Mouse (Mus musculus) thymus, adult 2 months (tissue): ENCODE data around the gene Pax5. TPM values are rescaled to one million over a fixed set of nuclear protein-coding genes. Genes with fewer than 3 reads are reported as not detected.

ENCODE experiments used
- DNase-seq: peaks from one replicate; pipeline ENCODE4 v3.0.0; 2021
- H3K27ac ChIP-seq: fragments of 200-500 bp; 2 replicates; pipeline ENCODE4 v1.5.1; 2012; ENCODE audit warnings: low read length, control low read depth; ENCODE audit not compliant: control insufficient read depth, insufficient read depth
- H3K27me3 ChIP-seq: fragments of 200-500 bp; 2 replicates; pipeline ENCODE4 v1.6.1; 2012; ENCODE audit warnings: mild to moderate bottlenecking, low read length, moderate library complexity, mixed read lengths; ENCODE audit not compliant: control insufficient read depth, insufficient read depth
- H3K36me3 ChIP-seq: fragments of 200-500 bp; 2 replicates; pipeline ENCODE4 v1.6.1; 2012; ENCODE audit warnings: mild to moderate bottlenecking, low read length, moderate library complexity; ENCODE audit not compliant: control insufficient read depth, insufficient read depth
- H3K4me1 ChIP-seq: fragments of 200-500 bp; replicated peaks from 2 replicates; pipeline ENCODE4 v1.6.1; 2012; ENCODE audit warnings: low read length; ENCODE audit not compliant: control insufficient read depth, insufficient read depth
- H3K4me3 ChIP-seq: fragments of 200-500 bp; 2 replicates; pipeline ENCODE4 v1.5.1; 2012; ENCODE audit warnings: mild to moderate bottlenecking, low read length, control low read depth, moderate library complexity; ENCODE audit not compliant: control insufficient read depth, insufficient read depth
- CTCF ChIP-seq: fragments of 200-500 bp; IDR thresholded peaks from 2 replicates; pipeline ENCODE4 v1.5.1; 2012; ENCODE audit warnings: mild to moderate bottlenecking, control low read depth, low read length, moderate library complexity, borderline replicate concordance; ENCODE audit not compliant: control insufficient read depth, poor library complexity, insufficient read depth; ENCODE audit errors: extremely low read depth
- POLR2A ChIP-seq: fragments of 200-500 bp; IDR thresholded peaks from 2 replicates; pipeline ENCODE4 v1.6.1; 2012; ENCODE audit warnings: mild to moderate bottlenecking, low read length, control low read depth, moderate library complexity; ENCODE audit not compliant: control insufficient read depth, poor library complexity, insufficient read depth; ENCODE audit errors: extremely low read depth
- WGBS: fragments of 180-500 bp; shearing (Covaris S2); methylation state at CpG from one replicate; pipeline ENCODE4 v1.1.7; 2018; 5-methylcytosine and 5-hydroxymethylcytosine counted together
- polyA plus RNA-seq: library from polyadenylated mRNA; depleted of rRNA; stranded (reverse); fragments of >200 nt; gene quantifications from 2 replicates; pipeline ENCODE4 v1.2.3, GENCODE M21; 2012

Gene Pax5
- polyA plus RNA-seq, 1 experiment = 2.7 TPM

DNA sequence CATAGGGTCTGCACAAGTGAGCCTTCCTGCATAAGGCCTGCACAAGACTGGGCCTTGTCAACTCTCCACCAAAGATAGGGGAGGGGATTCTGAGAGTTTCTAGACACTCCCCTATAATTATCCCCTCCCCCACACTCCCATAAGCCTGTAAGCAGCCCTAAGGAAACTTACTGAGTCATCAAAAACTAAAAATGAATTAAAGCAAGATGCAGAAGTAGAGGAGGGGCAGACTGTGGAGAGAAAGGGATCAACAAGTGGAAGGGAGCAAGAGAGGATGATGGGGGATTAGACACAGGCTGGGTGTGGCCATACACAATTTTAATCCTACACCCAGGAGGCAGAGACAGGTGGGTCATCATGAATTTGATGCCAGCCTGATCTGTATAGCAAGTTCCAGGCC, 82.4 kb downstream of the Pax5 start:
- H3K27me3 ChIP-seq = no peaks in the 10 kb centered on the region
- no peak overlapping the region for H3K27ac ChIP-seq
- H3K36me3 ChIP-seq = no peaks in the 10 kb centered on the region
- no peaks in the 10 kb centered on the region for H3K4me1 ChIP-seq
- TF ChIP-seq POLR2A (no peak), CTCF (no peak)
- DNase-seq = no peak
- no peak overlapping the region for H3K4me3 ChIP-seq

DNA sequence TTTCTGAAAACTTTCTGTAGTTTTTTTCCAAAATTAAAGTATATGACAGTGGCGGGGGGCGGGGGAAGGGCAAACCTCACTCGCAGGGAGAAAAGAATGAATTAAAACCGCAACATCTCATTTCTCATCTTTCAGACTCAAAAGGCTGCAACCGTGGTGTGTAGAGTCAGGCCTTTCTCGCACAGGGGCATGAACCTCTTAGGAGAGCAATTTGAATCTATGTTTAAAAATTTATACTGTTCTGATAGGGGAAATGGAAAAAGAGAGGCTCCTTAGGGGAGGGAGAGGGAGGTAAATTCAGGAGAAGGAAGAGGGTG, 85.2 kb downstream of the Pax5 start:
- Histone ChIP-seq H3K36me3 (no peaks in the 10 kb centered on the region), H3K4me1 (no peaks in the 10 kb centered on the region), H3K27ac (no peak overlapping the region), H3K27me3 (no peaks in the 10 kb centered on the region), H3K4me3 (no peak overlapping the region)
- no peak for TF ChIP-seq POLR2A
- DNase-seq = no peak
- 60% methylated on average over 6 of the region's 6 CpGs for WGBS

DNA sequence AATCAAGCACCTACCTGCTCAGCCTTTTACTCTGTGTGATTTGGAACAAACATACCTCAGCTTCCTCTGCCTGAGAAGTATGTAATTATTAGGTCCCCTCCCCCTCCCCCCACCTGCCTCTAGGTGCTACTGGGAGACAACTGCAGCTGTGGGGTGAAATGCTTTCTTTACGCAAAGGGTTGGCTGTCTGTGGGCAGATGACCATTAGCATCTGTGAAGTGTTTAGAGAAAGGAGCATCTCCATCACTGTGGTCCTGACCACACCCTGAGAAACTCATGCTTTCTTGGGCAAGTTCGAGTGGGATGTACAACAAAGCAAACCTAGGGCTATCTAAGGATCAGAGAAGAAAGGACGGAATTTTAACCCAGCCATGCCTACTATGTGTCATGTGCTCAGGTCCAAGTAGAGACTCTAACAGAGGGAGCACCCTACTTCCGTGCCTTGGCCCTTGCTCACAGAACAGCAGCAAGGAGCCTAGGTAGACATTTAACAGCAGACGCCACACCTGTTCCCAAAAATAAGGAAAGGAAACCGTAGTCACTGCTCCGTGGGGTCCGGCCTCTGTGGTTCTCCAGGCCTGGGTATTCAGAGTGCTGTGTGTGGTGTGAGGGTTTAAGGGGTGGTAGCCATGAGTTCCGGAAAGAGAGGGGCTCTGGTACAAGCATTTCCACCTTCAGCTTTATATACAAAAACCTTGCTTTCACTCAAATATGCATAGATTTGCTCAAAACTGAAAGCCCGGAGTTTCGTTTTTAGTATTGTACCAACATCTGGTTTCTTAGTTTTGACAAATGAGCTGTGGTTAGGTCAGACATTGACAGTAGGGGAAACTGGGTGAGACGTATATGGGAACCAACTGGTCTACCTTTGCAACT, 85.8 kb downstream of the Pax5 start:
- Histone ChIP-seq H3K27me3 (no peaks in the 10 kb centered on the region), H3K4me3 (no peak overlapping the region), H3K36me3 (no peaks in the 10 kb centered on the region), H3K4me1 (no peaks in the 10 kb centered on the region), H3K27ac (no peak overlapping the region)
- DNase-seq = no peak
- TF ChIP-seq CTCF (no peak), POLR2A (no peak)
- WGBS = 58% methylated on average over 12 of the region's 12 CpGs

DNA sequence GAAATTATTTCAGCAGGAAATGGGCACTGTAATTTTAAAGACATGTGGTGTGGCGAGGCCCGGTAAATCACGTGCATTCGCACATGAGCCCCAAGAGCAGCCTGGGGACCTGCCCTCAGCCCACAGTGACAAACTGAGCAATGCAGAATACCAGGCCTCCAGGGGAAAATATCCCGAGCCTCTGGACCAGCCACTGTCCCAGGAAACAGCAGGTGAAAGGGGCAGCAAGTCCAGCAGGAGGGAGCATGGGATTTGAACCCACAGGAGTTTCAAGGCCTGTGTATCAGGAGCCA, 86.9 kb downstream of the Pax5 start:
- H3K4me3 ChIP-seq = no peak overlapping the region
- no peaks in the 10 kb centered on the region for H3K36me3 ChIP-seq
- H3K27ac ChIP-seq = no peak overlapping the region
- DNase-seq = no peak
- TF ChIP-seq POLR2A (no peak), CTCF (no peak)
- H3K4me1 ChIP-seq = no peaks in the 10 kb centered on the region
- no peaks in the 10 kb centered on the region for H3K27me3 ChIP-seq
- 78% methylated on average over 5 of the region's 5 CpGs for WGBS

DNA sequence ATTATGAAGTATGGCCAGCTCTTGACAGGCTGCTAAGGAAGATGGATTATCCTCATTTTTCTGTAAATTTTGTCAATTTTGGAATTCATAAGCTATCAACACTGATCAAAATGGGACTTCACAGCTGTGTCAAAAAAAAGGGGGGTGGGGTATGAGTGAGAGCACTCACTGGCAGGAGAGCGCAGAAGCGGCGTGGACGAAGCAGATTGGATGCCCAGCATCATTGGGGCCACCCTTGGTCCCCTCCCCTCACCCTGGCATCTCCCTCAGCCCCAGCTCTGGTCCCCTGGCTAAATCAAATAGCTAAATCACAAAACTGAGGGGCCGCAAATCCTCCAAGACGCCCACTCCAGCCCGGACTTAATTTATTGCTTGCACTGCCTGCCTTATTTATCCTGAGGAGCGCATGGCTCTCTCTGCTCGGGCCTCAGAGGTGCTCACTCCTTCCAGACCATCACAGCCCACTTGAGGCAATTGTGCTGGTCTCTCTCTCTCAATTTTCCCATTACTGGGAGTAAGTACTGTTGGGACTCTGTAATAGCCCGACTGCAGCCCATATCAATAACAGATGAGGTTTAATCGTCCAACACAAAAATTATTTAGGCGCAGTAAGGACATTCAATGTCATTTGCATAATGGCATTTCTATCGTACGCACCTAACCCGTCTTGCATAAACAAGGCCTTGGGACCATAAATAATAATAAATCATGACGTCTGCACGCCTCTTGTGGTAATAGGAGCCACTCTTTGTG, 87.4 kb downstream of the Pax5 start:
- no peak overlapping the region for H3K27ac ChIP-seq
- TF ChIP-seq POLR2A = no peak
- no peak for TF ChIP-seq CTCF
- H3K4me1 ChIP-seq = no peaks in the 10 kb centered on the region
- H3K4me3 ChIP-seq = no peak overlapping the region
- H3K27me3 ChIP-seq = no peaks in the 10 kb centered on the region
- 89% methylated on average over 17 of the region's 17 CpGs for WGBS
- no peaks in the 10 kb centered on the region for H3K36me3 ChIP-seq
- DNase-seq = no peak

DNA sequence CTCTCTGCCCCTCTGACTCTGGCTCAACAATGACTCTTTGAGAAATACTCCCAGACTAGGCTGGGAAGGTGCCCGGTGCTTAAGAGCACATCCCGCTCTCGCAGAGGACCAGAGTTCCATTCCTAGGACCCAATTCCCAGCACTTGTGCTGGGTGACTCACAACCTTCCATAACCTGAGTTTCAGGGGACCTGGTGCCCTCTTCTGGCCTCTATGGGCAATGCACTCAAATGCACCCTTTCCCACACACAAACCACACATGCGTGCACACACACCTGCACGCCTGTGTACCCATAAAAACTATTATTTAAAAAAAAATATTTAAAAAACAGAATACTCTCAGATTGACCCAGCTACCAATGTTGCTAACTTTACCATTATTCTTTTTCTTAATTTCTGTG, 90.0 kb downstream of the Pax5 start:
- 99% methylated on average over 5 of the region's 5 CpGs for WGBS
- H3K36me3 ChIP-seq = no peaks in the 10 kb centered on the region
- H3K27me3 ChIP-seq = no peaks in the 10 kb centered on the region
- no peak for DNase-seq
- no peak for TF ChIP-seq POLR2A
- no peak for TF ChIP-seq CTCF
- no peak overlapping the region for H3K4me3 ChIP-seq
- no peak overlapping the region for H3K27ac ChIP-seq
- H3K4me1 ChIP-seq = no peaks in the 10 kb centered on the region
